Mouse (Mus musculus) kidney, postnatal 0 days (tissue): ENCODE measurements around the gene Nubp1. TPM values are rescaled to one million over a fixed set of nuclear protein-coding genes. Genes with fewer than 3 reads are reported as not detected.

Source experiments
- ATAC-seq: fragments of 200-750 bp; cut with Nextera tagmentation; replicated peaks from 2 replicates; pipeline ENCODE4 v1.8.0; 2017; ENCODE audit warnings: low read depth, moderate number of reproducible peaks, moderate TSS enrichment, moderate library complexity; ENCODE audit not compliant: low FRiP score
- DNase-seq: peaks from one replicate; pipeline ENCODE4 v3.0.0-alpha.2; 2016; ENCODE audit warnings: low spot score
- H3K27ac ChIP-seq: fragments of 300-500 bp; sonication (generic); 2 replicates; pipeline ENCODE4 v1.5.1; 2014; ENCODE audit warnings: mild to moderate bottlenecking
- H3K27me3 ChIP-seq: fragments of 300-500 bp; sonication (generic); 2 replicates; pipeline ENCODE4 v1.6.1; 2014; ENCODE audit warnings: low read length, mixed read lengths; ENCODE audit not compliant: insufficient read depth
- H3K36me3 ChIP-seq: fragments of 300-500 bp; sonication (generic); 2 replicates; pipeline ENCODE4 v1.6.1; 2014; ENCODE audit warnings: low read length, mixed read lengths; ENCODE audit not compliant: insufficient read depth
- H3K4me1 ChIP-seq: fragments of 300-500 bp; sonication (generic); replicated peaks from 2 replicates; pipeline ENCODE4 v1.6.1; 2014; ENCODE audit warnings: antibody characterized with exemption, low read length, mixed read lengths; ENCODE audit not compliant: insufficient read depth
- H3K4me2 ChIP-seq: fragments of 300-500 bp; sonication (generic); 2 replicates; pipeline ENCODE4 v1.6.1; 2014; ENCODE audit warnings: mild to moderate bottlenecking, low read length, moderate library complexity, mixed read lengths
- H3K4me3 ChIP-seq: fragments of 300-500 bp; sonication (generic); replicated peaks from 2 replicates; pipeline ENCODE4 v1.5.1; 2014; ENCODE audit warnings: low read depth, low read length
- H3K9ac ChIP-seq: fragments of 300-500 bp; sonication (generic); 2 replicates; pipeline ENCODE4 v1.6.1; 2014; ENCODE audit warnings: low read depth, low read length
- H3K9me3 ChIP-seq: fragments of 300-500 bp; sonication (generic); replicated peaks from 2 replicates; pipeline ENCODE4 v1.6.1; 2016; ENCODE audit warnings: low read length, inconsistent platforms, mixed read lengths
- CTCF ChIP-seq: IDR thresholded peaks from 2 replicates; pipeline ENCODE4 v1.5.1; 2016; ENCODE audit warnings: antibody characterized with exemption, low read depth, mild to moderate bottlenecking, moderate library complexity
- WGBS: fragments of 180-500 bp; shearing (Covaris S2); extraction: QIAGEN DNeasy Blood & Tissue Kit; methylation state at CpG from one replicate; pipeline ENCODE4 v1.1.7; 2014; 5-methylcytosine and 5-hydroxymethylcytosine counted together
- polyA plus RNA-seq: library from polyadenylated mRNA; unstranded; fragments of >200 nt; fragmentation: Nextera tagmentation; extraction: Ambion mirVana; gene quantifications from 2 replicates; pipeline ENCODE4 v1.2.1, GENCODE M21; 2015

The Nubp1 gene
- 55.7 and 57.7 TPM in 2 replicates for polyA plus RNA-seq

DNA sequence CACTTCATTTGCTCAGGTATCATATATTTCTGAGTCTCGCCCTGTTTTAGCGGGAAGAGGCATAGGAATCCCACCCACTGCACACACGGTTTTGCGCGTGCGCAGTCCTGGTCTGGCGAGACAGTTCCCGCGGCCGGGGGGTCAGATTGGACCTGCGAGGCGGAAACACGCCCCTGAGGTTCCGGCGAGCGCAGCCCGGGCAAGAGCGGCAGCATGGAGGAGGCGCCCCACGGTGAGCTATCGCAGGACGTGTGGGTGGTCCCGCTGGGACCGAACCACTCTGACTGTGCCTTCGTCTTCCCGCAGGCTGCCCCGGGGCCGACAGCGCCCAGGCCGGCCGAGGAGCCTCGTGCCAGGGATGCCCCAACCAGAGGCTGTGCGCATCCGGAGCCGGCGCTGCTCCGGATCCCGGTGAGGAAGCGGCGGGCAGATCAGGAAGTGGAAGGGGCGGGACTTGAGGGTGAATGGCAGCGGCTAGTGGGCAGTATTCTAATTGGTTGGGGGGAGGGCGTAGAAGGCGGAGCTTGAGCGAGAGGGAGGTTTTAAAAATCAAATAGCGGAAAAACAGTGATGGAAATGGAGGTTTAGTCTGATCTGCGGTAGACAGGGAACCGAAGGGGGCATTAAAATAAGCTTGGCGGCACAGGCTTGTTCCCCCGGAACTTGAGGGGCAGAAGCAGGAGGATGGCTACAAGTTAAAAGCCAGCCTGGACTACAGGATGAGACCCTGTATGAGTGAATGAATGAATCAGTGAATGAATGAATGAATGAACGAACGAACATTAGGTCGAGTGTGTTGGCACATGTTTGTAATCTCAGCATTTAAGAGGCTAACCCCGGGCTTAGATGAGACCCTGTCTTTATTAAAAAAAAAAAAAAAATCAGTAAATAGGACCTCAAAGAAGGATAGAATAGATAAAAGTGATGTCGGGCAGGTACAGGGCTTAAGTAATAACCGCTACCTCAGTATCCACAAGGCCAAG lies at the start of gene Nubp1:
Nubp1 (plus strand) TSS at position 185 of the 983 bp plus-strand sequence.
- H3K36me3 ChIP-seq = peaks cover 20% of the 10 kb centered on the region
- H3K27me3 ChIP-seq = no peaks in the 10 kb centered on the region
- peak; percentile 98 for DNase-seq
- ATAC-seq = peak; percentile 95
- peak within 1 kb of the TSS; percentile 67 for H3K4me2 ChIP-seq
- H3K9me3 ChIP-seq = no peaks in the 10 kb centered on the region
- H3K4me3 ChIP-seq = peak within 1 kb of the TSS; percentile 55
- 3% methylated on average over 56 of the region's 56 CpGs for WGBS
- H3K4me1 ChIP-seq = 0 out of 2 replicates have a peak, but pooled peaks cover 3% of the 10 kb centered on the region
- H3K27ac ChIP-seq = peak within 1 kb of the TSS; percentile 92
- peak within 1 kb of the TSS; percentile 67 for H3K9ac ChIP-seq
- TF ChIP-seq CTCF = 0 out of 2 replicates have a peak, but pooled peaks have one; percentile 19

- Histone ChIP-seq H3K4me2 (no peak overlapping the region), H3K9me3 (no peaks in the 10 kb centered on the region), H3K9ac (no peak overlapping the region), H3K27me3 (no peaks in the 10 kb centered on the region), H3K4me3 (no peak overlapping the region), H3K36me3 (no peaks in the 10 kb centered on the region), H3K27ac (no peak overlapping the region), H3K4me1 (0 out of 2 replicates have a peak, but pooled peaks cover 3% of the 10 kb centered on the region)
- DNase-seq = no peak
- TF ChIP-seq CTCF = no peak
- ATAC-seq = no peak
- WGBS = 22% methylated on average over 1 of the region's 1 CpGs
These were observed 48.7 kb upstream of the Nubp1 start for GRCm38 (mm10) chr16:10363061-10363460.

DNA sequence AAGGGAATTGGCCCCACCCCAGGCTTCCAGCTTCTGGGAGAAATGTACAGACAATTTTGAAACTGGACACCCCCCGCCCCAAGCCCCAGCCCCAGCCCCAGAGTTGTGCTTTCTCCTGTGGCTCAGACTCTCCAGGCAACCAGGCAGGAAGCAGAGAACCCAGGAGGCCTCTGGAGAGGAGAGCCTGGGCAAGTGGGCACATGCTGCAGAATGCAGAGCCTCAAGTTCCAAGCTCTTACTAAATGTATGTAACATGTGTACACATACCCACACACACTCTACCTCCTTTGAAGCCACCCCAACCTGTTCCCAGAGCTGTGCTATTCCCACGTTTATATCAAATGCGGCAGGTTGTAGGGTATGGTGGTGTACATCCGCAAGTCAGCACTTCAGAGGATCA lies 46.0 kb upstream of the Nubp1 start:
- Histone ChIP-seq H3K4me3 (no peak overlapping the region), H3K36me3 (no peaks in the 10 kb centered on the region), H3K27ac (peak overlapping the region; percentile 47; the same call in 1 of the 2 replicates), H3K4me1 (peaks cover 10% of the 10 kb centered on the region), H3K9me3 (no peaks in the 10 kb centered on the region), H3K27me3 (no peaks in the 10 kb centered on the region), H3K9ac (no peak overlapping the region), H3K4me2 (no peak overlapping the region)
- DNase-seq = no peak
- TF ChIP-seq CTCF = no peak
- WGBS = 78% methylated on average over 4 of the region's 4 CpGs
- ATAC-seq = no peak

DNA sequence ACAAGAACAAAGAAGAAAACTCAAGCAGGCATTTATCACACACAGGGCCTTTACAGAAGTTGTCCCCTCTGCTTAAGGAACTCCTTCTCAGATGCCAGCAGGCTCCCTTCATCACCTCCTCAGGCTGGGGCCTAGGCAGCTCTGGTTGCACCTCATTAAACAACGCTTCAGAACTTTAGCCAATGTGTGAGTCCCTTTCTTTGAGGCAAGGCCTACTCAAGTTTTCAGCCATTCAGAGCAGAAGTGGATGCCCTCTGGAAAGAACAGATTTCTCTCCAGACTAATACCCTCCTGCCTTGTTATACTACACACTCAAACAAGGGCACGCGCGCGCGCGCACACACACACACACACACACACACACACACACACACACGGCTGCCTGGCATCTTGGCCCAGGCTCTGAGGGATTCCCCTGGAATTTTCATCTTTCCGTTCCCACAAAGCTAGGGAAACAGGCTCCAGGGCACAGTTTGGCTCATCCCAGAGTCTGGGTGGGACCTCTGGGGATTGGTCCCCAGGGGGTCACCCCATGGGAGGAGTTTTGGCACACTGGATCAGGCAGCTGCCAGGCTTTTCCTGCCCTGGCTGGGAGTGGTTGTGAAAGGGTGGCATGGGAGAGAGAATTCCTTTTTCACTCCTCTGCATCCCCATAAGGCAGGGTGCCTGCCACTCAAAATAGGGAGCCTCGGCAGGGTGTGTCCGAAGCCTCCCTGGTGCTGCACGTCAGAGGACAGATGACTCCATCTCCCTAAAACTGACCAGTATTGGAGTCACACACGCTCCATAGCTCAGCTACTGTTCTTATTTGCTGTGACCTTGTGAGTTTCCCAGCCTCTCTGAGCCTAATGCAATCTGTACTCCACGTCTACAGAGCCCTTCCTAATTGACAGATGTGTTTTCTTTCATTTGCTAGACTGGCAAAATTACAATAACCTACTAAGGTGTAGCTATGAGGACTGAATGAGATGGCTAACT lies 45.2 kb upstream of the Nubp1 start:
- Histone ChIP-seq H3K27ac (peak overlapping the region; percentile 47; the same call in 1 of the 2 replicates), H3K9me3 (no peaks in the 10 kb centered on the region), H3K9ac (no peak overlapping the region), H3K4me3 (no peak overlapping the region), H3K27me3 (no peaks in the 10 kb centered on the region), H3K4me2 (no peak overlapping the region), H3K4me1 (peaks cover 10% of the 10 kb centered on the region), H3K36me3 (no peaks in the 10 kb centered on the region)
- no peak for TF ChIP-seq CTCF
- WGBS = 58% methylated on average over 14 of the region's 14 CpGs
- DNase-seq (peak; percentile 65), ATAC-seq (peak; percentile 76)

DNA sequence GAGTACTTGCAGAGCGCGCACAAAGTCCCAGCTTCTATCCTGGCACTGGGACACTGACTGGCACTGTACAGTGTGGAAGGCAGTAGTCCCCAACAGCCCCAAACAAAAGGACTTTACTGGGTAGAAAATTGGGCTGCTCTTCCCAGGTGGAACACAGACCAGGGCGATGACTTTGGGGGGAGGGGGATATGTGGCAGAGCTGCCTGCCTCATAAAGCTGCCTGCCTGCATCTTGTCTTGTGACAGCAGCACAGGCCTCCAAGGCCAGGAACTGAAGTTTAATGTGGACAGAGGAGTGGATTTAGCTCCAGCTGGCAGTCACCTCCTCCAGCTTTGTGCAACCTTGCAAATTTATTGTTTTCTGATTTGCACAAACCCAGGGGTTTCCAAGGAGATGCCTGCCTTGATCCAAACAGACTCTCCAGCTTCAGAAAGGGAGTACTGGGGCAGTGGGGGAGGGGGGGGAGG lies 42.2 kb upstream of the Nubp1 start:
- no peak for TF ChIP-seq CTCF
- Histone ChIP-seq H3K9ac (no peak overlapping the region), H3K9me3 (no peaks in the 10 kb centered on the region), H3K27ac (peak overlapping the region; percentile 44; the same call in 1 of the 2 replicates), H3K4me3 (no peak overlapping the region), H3K4me2 (no peak overlapping the region), H3K36me3 (no peaks in the 10 kb centered on the region), H3K27me3 (no peaks in the 10 kb centered on the region), H3K4me1 (peaks cover 16% of the 10 kb centered on the region)
- ATAC-seq (peak; percentile 48), DNase-seq (peak; percentile 83)
- WGBS = 48% methylated on average over 3 of the region's 3 CpGs
